Mouse (Mus musculus) erythroblast, embryonic 14.5 days (primary cell): Measurements from ENCODE around the gene Paics.

Source experiments
- GATA1 ChIP-seq: IDR thresholded peaks from 2 replicates; pipeline ENCODE4 v1.6.1; 2012; ENCODE audit warnings: low read length, inconsistent platforms, mixed read lengths
- TAL1 ChIP-seq: IDR thresholded peaks from 3 replicates; pipeline ENCODE4 v1.6.1; 2012; ENCODE audit warnings: low read length, inconsistent platforms, mixed read lengths

- TF ChIP-seq TAL1 (no peak), GATA1 (no peak)
Measured at GRCm38 (mm10) chr5:76955474-76955873, 4.4 kb downstream of the Paics start.
